Mouse (Mus musculus): ENCODE measurements around the gene Cdc42bpb.

- TF ChIP-seq CTCF (IDR thresholded peaks at IDR 0.05; ENCODE audit: low read depth) (no peak), EP300 (optimal IDR thresholded peaks at IDR 0.05) (no peak)
Measured at GRCm38 (mm10) chr12:111324536-111324935, 53.0 kb downstream of the Cdc42bpb start.

All from stomach, postnatal 0 days (tissue).